Mouse (Mus musculus) heart, postnatal 14 days (tissue): ENCODE results near the gene Neu4. TPM values are rescaled to one million over a fixed set of nuclear protein-coding genes. Genes with fewer than 3 reads are reported as not detected.
"Not testable (repeated sequence)": the region's sequence is repeated elsewhere in the genome, so short reads cannot be mapped to it uniquely, and the experiment has no call there.

ENCODE experiments used
- DNase-seq, 2 experiments: peaks; one replicate each; pipeline ENCODE4 v3.0.0; 2021 to 2022
- intact Hi-C: fragments of 180-260 bp; cut with DNase I; formaldehyde crosslinking; loops from one replicate; pipeline ENCODE4 v1.15.1; 2025
- total RNA-seq, 2 experiments: library from RNA; stranded (reverse); gene quantifications; 2 replicates each; pipeline ENCODE4 v1.2.3; 2021

Gene Neu4
- total RNA-seq, 2 experiments from 2014 or later: not detected

GRCm38 (mm10) chr1:94051104-94051503, 30.9 kb downstream of the Neu4 start:
- DNase-seq: no peak
- intact Hi-C loops: no loop called here

DNA sequence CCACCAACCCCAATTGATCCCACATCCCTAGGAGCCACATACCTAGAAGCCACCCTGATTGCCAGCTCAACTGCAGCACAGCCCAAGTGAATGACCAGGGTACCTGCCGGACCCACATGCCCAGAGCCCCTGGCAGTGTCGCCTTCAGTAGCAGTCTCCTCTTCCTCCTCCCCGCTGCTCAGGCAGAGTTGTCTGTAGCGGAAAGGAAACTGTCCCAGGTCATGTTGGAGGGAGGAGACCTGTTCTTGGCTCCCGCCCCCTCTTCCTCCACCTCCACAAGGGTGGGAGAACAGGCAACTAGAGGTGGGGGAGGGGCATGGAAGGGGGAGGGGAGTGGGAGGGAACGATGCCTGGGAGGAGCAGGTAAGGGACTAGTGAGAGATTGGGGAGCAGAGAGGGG, 32.1 kb downstream of the Neu4 start, which contains the start of gene Pdcd1:
Gene Pdcd1 (minus strand): TSS at position 181 of the 400 bp plus-strand sequence.
- intact Hi-C loops: no loop called here

GRCm38 (mm10) chr1:94053530-94054216, 33.4 kb downstream of the Neu4 start:
- DNase-seq: no peak
- intact Hi-C loops: no loop called here

More for the DNA sequence above, 32.1 kb downstream of the Neu4 start, which contains the start of gene Pdcd1:
- DNase-seq: no peak

DNA sequence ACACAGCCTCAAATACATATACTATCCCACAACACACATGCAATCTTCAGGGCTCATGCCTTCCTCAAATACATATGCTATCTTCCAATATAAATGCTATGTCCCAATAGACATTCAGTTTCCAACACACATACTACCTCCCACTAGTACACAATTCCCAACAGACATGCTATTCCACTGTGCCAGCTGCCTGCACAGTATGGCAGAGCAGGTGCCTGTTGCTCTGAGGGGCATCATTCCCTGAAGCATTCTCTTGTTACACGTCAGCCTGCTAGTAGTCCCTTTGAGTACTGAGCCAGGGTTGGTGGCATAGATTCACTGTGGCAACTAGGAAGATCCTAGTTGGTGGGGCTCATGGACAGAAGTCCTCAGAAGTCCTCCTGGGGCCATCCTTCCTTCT, 34.2 kb downstream of the Neu4 start:
- intact Hi-C loops: no loop called here
- no peak for DNase-seq

- DNase-seq: no peak
- intact Hi-C loops: no loop called here
These were observed 35.7 kb downstream of the Neu4 start for GRCm38 (mm10) chr1:94055966-94056365.

DNA sequence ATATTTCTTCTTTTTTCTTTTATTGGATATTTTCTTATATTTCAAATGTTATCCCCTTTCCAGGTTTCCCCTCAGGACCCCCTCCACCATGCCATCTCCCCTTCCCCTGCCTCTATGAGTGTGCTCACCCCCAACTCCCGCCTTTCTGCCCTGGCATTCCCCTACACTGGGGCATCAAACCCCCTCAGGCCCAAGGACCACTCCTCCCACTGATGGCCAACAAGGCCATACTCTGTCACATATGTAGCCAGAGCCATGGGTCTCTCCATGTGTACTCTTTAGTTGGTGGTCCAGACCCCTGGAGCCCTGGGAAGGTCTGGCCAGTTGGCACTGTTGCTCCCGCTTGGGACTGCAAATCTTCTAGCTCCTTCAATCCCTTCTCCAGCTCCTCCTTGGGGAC, 37.1 kb downstream of the Neu4 start:
- intact Hi-C loops: no loop called here
- DNase-seq: no peak

DNA sequence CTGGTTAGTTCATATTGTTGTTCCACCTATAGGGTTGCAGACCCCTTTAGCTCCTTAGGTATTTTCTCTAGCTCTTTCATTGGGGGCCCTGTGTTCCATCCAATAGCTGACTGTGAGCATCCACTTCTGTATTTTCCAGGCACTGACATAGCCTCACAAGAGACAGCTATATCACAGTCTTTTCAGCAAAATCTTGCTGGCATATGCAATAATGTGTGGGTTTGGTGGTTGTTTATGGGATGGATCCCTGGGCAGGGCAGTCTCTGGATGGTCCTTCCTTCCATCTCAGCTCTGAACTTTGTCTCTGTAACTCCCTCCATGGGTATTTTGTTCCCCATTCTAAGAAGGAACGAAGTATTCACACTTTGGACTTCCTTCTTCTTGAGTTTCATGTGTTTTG, 38.0 kb downstream of the Neu4 start:
- DNase-seq, intact Hi-C loops: not testable (repeated sequence)

- DNase-seq: no peak
- intact Hi-C loops: loop anchor here (10.0 kb wide), 2 partner anchors 90 to 240 kb away; no protein-coding TSS in a partner anchor
These were observed 54.5 kb downstream of the Neu4 start for GRCm38 (mm10) chr1:94074756-94075155.

- no peak for DNase-seq
- intact Hi-C loops: loop anchor here (10.0 kb wide), 2 partner anchors 92 to 242 kb away; no protein-coding TSS in a partner anchor
These were observed 56.5 kb downstream of the Neu4 start for GRCm38 (mm10) chr1:94076702-94077101.

Other genes starting within 250 kb of the Neu4 start
- gene Dtymk, start 218.5 kb upstream of the Neu4 start, total RNA-seq: 10 to 100 TPM; 33.0 to 33.9 TPM
- 10 to 100 TPM in 1 of 2 experiments, 1 to 10 TPM in 1; 8.3 to 10.6 TPM for gene Ing5, start 216.5 kb upstream of the Neu4 start, total RNA-seq
- gene D2hgdh, start 195.5 kb upstream of the Neu4 start, total RNA-seq: 10 to 100 TPM; 29.3 to 29.5 TPM
- 1 to 10 TPM; 1.1 to 1.5 TPM for gene Gal3st2, start 159.1 kb upstream of the Neu4 start, total RNA-seq
- 1 to 10 TPM in 1 of 2 experiments, under 1 TPM in 1; 0.78 to 1.1 TPM for gene Gal3st2b, start 102.1 kb upstream of the Neu4 start, total RNA-seq
- 1 to 10 TPM in 1 of 2 experiments, under 1 TPM in 1; 0.93 to 1.0 TPM for gene Gal3st2c, start 29.9 kb upstream of the Neu4 start, total RNA-seq
- under 1 TPM; 0.14 to 0.24 TPM for gene Pdcd1, start 32.1 kb downstream of the Neu4 start, total RNA-seq